Mouse (Mus musculus): Measurements from ENCODE around the gene Kdelr1. TPM values are rescaled to one million over a fixed set of nuclear protein-coding genes. Genes with fewer than 3 reads are reported as not detected.

Gene Kdelr1
- polyA plus RNA-seq, 1 experiment from 2014 or later: 31.6 TPM

GRCm38 (mm10) chr7:45853089-45853488 is 19.5 kb upstream of the Kdelr1 start:
- H3K9ac ChIP-seq: no peak overlapping the region
- H3K36me3 ChIP-seq (ENCODE audit: poor library complexity, severe bottlenecking): no peaks in the 10 kb centered on the region
- peaks cover 36% of the 10 kb centered on the region for H3K27me3 ChIP-seq
- no peak overlapping the region for H3K4me3 ChIP-seq
- no peak for ATAC-seq
- H3K27ac ChIP-seq: no peak overlapping the region
- 82% methylated on average over 12 of the region's 12 CpGs for WGBS
- H3K9me3 ChIP-seq (replicated peaks): no peaks in the 10 kb centered on the region
- peaks cover 18% of the 10 kb centered on the region for H3K4me1 ChIP-seq
- H3K4me2 ChIP-seq: no peak overlapping the region

- WGBS: 4% methylated on average over 29 of the region's 30 CpGs
- ATAC-seq: 0 out of 2 replicates have a peak, but pooled peaks have one; percentile 19
- Histone ChIP-seq H3K9ac (peak overlapping the region; percentile 57), H3K4me2 (peak overlapping the region; percentile 63), H3K9me3 (replicated peaks) (no peaks in the 10 kb centered on the region), H3K4me1 (peaks cover 15% of the 10 kb centered on the region), H3K27me3 (peaks cover 36% of the 10 kb centered on the region), H3K27ac (no peak overlapping the region), H3K4me3 (peak overlapping the region; percentile 30), H3K36me3 (ENCODE audit: poor library complexity, severe bottlenecking) (no peaks in the 10 kb centered on the region)
Observed at GRCm38 (mm10) chr7:45856950-45857901, 15.3 kb upstream of the Kdelr1 start.

GRCm38 (mm10) chr7:45859008-45859407 is 13.6 kb upstream of the Kdelr1 start:
- ATAC-seq: no peak
- H3K27ac ChIP-seq: no peak overlapping the region
- H3K9me3 ChIP-seq (replicated peaks): no peaks in the 10 kb centered on the region
- H3K4me1 ChIP-seq: peaks cover 15% of the 10 kb centered on the region
- H3K36me3 ChIP-seq (ENCODE audit: poor library complexity, severe bottlenecking): no peaks in the 10 kb centered on the region
- WGBS: 75% methylated on average over 4 of the region's 4 CpGs
- H3K4me3 ChIP-seq: no peak overlapping the region
- H3K27me3 ChIP-seq: peaks cover 36% of the 10 kb centered on the region
- no peak overlapping the region for H3K4me2 ChIP-seq
- no peak overlapping the region for H3K9ac ChIP-seq

GRCm38 (mm10) chr7:45862804-45863203 is 9.8 kb upstream of the Kdelr1 start:
- peaks cover 21% of the 10 kb centered on the region for H3K27me3 ChIP-seq
- H3K4me2 ChIP-seq: no peak overlapping the region
- no peaks in the 10 kb centered on the region for H3K9me3 ChIP-seq (replicated peaks)
- H3K9ac ChIP-seq: no peak overlapping the region
- no peak for ATAC-seq
- H3K36me3 ChIP-seq (ENCODE audit: poor library complexity, severe bottlenecking): no peaks in the 10 kb centered on the region
- no peak overlapping the region for H3K4me3 ChIP-seq
- no peak overlapping the region for H3K27ac ChIP-seq
- WGBS: 86% methylated on average over 7 of the region's 7 CpGs
- peaks cover 19% of the 10 kb centered on the region for H3K4me1 ChIP-seq

GRCm38 (mm10) chr7:45864435-45864834 is 8.1 kb upstream of the Kdelr1 start:
- Histone ChIP-seq H3K4me3 (no peak overlapping the region), H3K4me2 (no peak overlapping the region), H3K9ac (no peak overlapping the region), H3K9me3 (replicated peaks) (no peaks in the 10 kb centered on the region), H3K27ac (no peak overlapping the region), H3K27me3 (peaks cover 22% of the 10 kb centered on the region), H3K4me1 (peaks cover 28% of the 10 kb centered on the region), H3K36me3 (ENCODE audit: poor library complexity, severe bottlenecking) (no peaks in the 10 kb centered on the region)
- WGBS: 66% methylated on average over 3 of the region's 3 CpGs
- no peak for ATAC-seq

- H3K36me3 ChIP-seq (ENCODE audit: poor library complexity, severe bottlenecking): no peaks in the 10 kb centered on the region
- H3K9ac ChIP-seq: peak overlapping the region; percentile 84
- no peaks in the 10 kb centered on the region for H3K9me3 ChIP-seq (replicated peaks)
- peak overlapping the region; percentile 76 for H3K4me2 ChIP-seq
- peaks cover 45% of the 10 kb centered on the region for H3K4me1 ChIP-seq
- H3K4me3 ChIP-seq: peak overlapping the region; percentile 62
- ATAC-seq: peak; percentile 63
- under 1% methylated on average over 95 of the region's 117 CpGs for WGBS
- peaks cover 40% of the 10 kb centered on the region for H3K27me3 ChIP-seq
- peak overlapping the region; percentile 44; the same call in 1 of the 2 replicates for H3K27ac ChIP-seq
Observed at GRCm38 (mm10) chr7:45865925-45866910, 6.4 kb upstream of the Kdelr1 start.

GRCm38 (mm10) chr7:45867871-45868270 is 4.7 kb upstream of the Kdelr1 start:
- no peak overlapping the region for H3K4me3 ChIP-seq
- H3K4me1 ChIP-seq: peaks cover 45% of the 10 kb centered on the region
- peak overlapping the region; percentile 76 for H3K4me2 ChIP-seq
- H3K27ac ChIP-seq: peak overlapping the region; percentile 40; the same call in 1 of the 2 replicates
- H3K9ac ChIP-seq: peak overlapping the region; percentile 37
- H3K9me3 ChIP-seq (replicated peaks): no peaks in the 10 kb centered on the region
- WGBS: 4% methylated on average over 2 of the region's 2 CpGs
- peaks cover 46% of the 10 kb centered on the region for H3K27me3 ChIP-seq
- 0 out of 2 replicates have a peak, but pooled peaks have one; percentile 26 for ATAC-seq
- H3K36me3 ChIP-seq (ENCODE audit: poor library complexity, severe bottlenecking): no peaks in the 10 kb centered on the region

GRCm38 (mm10) chr7:45869107-45869670 is 3.4 kb upstream of the Kdelr1 start:
- H3K27ac ChIP-seq: no peak overlapping the region
- no peaks in the 10 kb centered on the region for H3K9me3 ChIP-seq (replicated peaks)
- peaks cover 1% of the 10 kb centered on the region; the same call in 1 of the 2 replicates for H3K36me3 ChIP-seq (ENCODE audit: poor library complexity, severe bottlenecking)
- H3K4me1 ChIP-seq: peaks cover 54% of the 10 kb centered on the region
- peak overlapping the region; percentile 63 for H3K4me2 ChIP-seq
- 25% methylated on average over 8 of the region's 8 CpGs for WGBS
- H3K4me3 ChIP-seq: peak overlapping the region; percentile 35; the same call in 1 of the 2 replicates
- 0 out of 2 replicates have a peak overlapping the region, but pooled peaks have one; percentile 66 for H3K9ac ChIP-seq
- ATAC-seq: no peak
- peaks cover 46% of the 10 kb centered on the region for H3K27me3 ChIP-seq

- WGBS: 10% methylated on average over 12 of the region's 14 CpGs
- ATAC-seq: no peak
- Histone ChIP-seq H3K4me3 (peak overlapping the region; percentile 35), H3K9ac (peak overlapping the region; percentile 66), H3K27ac (no peak overlapping the region), H3K4me2 (peak overlapping the region; percentile 63), H3K36me3 (ENCODE audit: poor library complexity, severe bottlenecking) (peaks cover 7% of the 10 kb centered on the region; the same call in 1 of the 2 replicates), H3K4me1 (peaks cover 59% of the 10 kb centered on the region), H3K9me3 (replicated peaks) (no peaks in the 10 kb centered on the region), H3K27me3 (peaks cover 46% of the 10 kb centered on the region)
Observed at GRCm38 (mm10) chr7:45869787-45870186, 2.8 kb upstream of the Kdelr1 start.

GRCm38 (mm10) chr7:45870282-45871058 is 2.1 kb upstream of the Kdelr1 start:
- peaks cover 46% of the 10 kb centered on the region for H3K27me3 ChIP-seq
- no peak overlapping the region for H3K27ac ChIP-seq
- H3K4me1 ChIP-seq: peaks cover 63% of the 10 kb centered on the region
- H3K4me2 ChIP-seq: peak overlapping the region; percentile 63
- 0% methylated on average over 24 of the region's 30 CpGs for WGBS
- H3K9me3 ChIP-seq (replicated peaks): no peaks in the 10 kb centered on the region
- peak overlapping the region; percentile 66 for H3K9ac ChIP-seq
- peaks cover 13% of the 10 kb centered on the region for H3K36me3 ChIP-seq (ENCODE audit: poor library complexity, severe bottlenecking)
- H3K4me3 ChIP-seq: peak overlapping the region; percentile 35
- ATAC-seq: no peak

Data from forebrain, embryonic 13.5 days (tissue).